Mouse (Mus musculus) hematopoietic stem cell, adult 5-6 weeks (primary cell): ENCODE data around the gene Ddost. TPM values are rescaled to one million over a fixed set of nuclear protein-coding genes. Genes with fewer than 3 reads are reported as not detected.

Experiments
- ATAC-seq, 2 experiments: fragments of 125-278 bp in 1 of 2; replicated peaks in 1 of 2; 2 replicates each; pipeline ENCODE4 v1.8.0; 2016 to 2017; ENCODE audit warnings: inconsistent platforms in 2 of 2, mild to moderate bottlenecking in 2 of 2, moderate number of reproducible peaks in 2 of 2, low read depth in 1 of 2, moderate TSS enrichment in 1 of 2; ENCODE audit not compliant: low FRiP score in 2 of 2, poor library complexity in 2 of 2, severe bottlenecking in 2 of 2, insufficient read depth in 1 of 2, low TSS enrichment in 1 of 2
- total RNA-seq: library from RNA; stranded (forward); fragments of 172-1452, 232-1000 nt; gene quantifications from 2 replicates; pipeline ENCODE4 v1.2.3, GENCODE M21; 2017

The Ddost gene
- total RNA-seq = 95.1 and 97.5 TPM in 2 replicates

GRCm38 (mm10) chr4:138304340-138305104, at the start of gene Ddost:
Gene Ddost (plus strand): TSS chr4:138304730.
- ATAC-seq = peak; percentile 97 to 99

- ATAC-seq = peak; percentile 74 to 76
Measured at GRCm38 (mm10) chr4:138257116-138257687, 47.3 kb upstream of the Ddost start.

DNA sequence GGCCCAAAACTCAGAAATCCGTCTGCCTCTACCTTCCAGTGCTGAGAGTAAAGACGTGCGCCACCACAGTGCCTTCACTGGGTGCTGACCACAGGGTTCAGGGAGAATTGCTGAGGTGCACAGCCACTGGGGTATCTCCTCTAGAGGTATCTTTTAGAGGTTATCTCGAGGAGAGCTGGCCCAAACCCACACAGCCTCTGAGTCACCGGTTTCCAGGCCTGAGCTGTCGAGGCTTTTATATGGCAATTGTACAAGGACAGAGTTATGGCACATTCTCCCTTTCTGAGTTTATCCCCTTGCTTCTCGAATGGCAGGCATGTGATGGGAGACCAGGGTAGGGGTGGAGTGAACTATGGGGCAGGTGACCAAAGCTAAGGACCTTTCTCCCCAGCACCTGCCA, 45.9 kb upstream of the Ddost start:
- ATAC-seq = no peak

DNA sequence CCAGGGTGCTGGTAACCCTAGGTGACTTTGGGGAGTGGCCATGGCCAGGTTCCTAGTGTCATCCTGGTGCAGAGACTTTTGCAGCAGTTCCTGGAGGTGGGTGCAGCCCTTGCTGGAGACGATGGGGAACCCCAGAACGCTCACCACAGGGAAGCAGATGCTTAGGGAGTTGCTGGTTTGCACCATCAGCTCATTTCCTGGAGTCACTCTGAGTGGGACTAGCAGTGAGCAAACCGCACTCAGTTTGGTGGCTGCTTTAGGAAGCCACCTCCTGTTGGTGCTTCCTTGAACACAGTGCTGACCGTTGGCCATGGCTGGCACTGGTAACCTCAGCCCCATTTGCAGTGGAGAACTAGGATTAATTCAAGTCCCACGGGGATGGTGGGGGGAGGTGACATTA, 45.0 kb upstream of the Ddost start:
- peak; percentile 29 to 43 for ATAC-seq

GRCm38 (mm10) chr4:138261843-138262681, 42.5 kb upstream of the Ddost start:
- peak; percentile 23 to 54 for ATAC-seq

DNA sequence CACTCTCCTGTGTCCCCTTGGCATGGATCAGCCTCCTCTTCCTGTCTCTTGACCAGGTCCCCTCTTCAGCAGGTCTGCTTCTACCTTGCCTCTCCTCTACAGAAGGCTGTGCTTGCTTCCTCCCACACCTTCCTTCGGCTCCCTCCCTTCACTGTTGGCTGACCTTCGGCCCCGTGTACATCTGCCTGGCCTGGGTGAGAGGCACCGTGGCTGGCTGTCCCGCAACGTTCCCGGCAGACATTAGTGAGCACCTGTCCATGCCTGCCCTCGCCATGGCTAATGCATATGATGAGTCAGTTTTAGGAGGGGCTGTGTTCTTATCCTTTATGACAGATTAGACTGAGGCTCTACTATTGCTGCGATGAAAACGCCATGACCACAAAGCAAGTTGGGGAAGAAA, 36.7 kb upstream of the Ddost start:
- no peak for ATAC-seq

DNA sequence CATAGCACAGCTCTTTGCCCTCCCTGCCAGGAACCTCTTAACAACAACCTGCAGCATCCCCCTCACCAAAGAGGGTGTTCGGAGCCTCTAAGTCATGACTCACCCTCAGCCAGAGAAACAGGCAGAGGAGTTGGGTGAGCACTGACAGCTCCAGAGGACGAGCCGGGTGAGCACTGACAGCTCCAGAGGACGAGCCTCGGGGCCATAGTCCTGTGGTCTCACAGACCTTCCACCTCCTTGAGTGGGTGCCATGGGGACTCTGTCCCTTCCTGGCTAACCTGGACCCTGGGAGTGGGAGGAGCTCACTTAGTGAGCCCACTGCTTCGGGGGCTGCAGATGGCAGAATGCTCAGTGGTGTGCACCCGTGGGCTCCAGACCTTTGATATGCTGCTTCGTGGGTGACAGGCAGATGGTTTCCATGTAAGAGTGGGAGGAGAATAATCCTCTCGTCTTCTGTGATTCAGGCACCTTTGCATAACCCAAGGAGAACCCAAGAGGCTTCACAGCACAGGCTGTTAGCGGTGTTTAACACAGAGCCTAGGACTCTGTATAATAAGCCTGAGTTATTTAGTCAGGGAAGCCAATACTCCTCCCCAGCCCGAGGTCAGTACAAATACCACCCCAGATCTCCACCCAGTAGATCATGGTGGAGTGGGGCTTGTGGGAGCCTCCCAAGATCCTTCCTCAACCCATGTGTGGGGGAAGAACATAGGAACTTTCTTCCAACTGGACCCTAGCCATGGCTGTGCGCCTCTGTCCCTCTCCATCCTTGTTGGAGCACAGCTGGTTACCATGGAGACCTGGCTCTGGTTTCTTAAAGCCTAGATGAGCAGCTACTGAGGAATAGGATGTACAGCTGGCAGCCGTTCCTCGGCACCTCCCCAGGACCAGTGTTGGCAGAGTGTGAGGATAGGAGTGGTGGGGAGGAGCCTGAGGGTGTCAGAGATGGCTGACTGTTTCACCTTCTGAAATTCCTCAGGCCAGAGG, 32.2 kb upstream of the Ddost start:
- no peak for ATAC-seq

DNA sequence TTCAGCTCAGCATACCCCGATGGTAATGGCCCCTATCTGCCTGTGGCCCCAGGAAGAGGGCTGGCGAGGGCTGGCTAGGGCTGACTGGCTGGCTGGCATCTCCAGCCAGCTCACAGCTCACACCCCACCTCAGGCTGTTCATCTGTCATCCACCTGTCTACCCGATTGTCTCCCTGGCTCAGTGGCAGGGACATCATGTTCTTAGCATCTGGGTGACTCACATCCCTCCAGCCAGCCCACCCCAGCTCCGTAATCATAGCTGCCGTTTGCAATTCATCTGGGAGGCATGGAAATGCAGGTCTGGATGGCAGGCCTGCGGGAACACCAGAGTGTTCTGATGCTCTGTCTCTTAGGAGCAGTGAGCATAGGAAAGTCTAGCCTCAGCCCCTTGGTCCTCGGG, 26.2 kb upstream of the Ddost start:
- ATAC-seq = no peak

DNA sequence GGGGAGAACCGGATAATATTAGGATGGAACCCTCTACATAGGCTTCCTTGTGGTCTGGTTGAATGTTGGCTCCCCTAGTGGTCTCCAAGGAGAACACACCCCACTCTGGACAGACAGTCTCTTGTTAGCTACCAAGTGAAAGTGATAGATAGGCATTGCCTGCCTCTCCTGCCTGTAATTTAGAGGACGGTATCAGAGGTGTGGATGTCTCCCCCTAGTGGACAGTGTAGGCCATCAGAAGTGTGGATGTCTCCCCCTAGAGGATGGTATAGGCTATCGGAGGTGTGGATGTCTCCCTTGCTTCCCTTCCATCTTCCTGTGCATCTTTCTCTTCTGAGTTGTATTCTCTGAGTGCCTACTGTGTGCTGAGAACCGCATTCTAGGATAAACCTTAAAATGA, 21.7 kb upstream of the Ddost start:
- ATAC-seq = peak; percentile 97

- ATAC-seq = no peak
Measured at GRCm38 (mm10) chr4:138286411-138286810, 18.1 kb upstream of the Ddost start.

DNA sequence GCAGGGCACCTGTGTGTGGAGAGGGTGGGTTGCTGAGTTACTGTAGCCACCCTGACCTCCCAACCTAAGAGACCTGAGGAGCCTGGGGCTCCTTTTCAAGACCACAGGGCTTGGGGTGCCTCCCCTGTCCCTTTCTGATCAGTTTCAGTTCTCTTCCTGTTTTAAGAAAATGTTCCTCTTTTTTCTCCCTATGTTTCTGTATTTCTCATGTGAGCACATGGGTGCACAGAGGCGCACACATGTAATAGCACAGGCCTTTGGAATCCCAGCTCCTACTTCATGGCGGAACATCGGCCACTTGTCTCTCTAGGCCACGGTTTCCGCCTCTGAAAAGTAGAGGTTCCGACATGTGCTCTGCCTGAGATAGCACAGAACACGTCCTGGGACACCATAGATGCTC, 15.8 kb upstream of the Ddost start:
- ATAC-seq = no peak

GRCm38 (mm10) chr4:138292028-138292427, 12.5 kb upstream of the Ddost start:
- ATAC-seq = no peak

GRCm38 (mm10) chr4:138293261-138293948, 11.1 kb upstream of the Ddost start:
- no peak for ATAC-seq

DNA sequence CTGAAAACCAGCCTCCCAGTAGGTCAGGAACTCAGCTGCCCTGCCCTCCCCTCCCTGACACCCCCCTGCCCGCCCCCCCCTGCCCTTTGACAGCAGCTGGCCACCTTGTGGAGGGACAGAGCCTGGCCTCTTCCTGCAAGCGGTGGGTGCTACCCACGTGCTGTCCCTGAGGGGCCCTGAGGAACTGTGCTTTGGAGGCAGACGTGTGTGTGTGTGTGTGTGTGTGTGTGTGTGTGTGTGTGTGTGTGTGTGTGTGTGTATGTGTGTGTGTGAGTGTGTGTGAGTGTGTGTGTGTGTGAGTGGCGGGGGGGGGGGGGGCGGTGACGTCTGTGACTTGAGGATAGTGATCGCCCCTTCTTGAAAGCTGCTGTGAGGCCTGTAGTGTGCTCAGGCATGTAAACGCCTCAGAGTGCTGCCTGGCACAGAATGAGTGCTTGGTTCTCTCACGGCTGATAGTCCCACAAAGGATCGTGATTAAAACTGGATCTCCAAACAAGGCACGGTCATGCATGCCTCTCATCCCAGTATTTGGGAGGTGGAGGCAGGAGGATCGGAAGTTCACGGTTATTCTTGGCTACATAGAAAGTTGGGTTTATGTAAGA, 10.5 kb upstream of the Ddost start:
- ATAC-seq = no peak

- ATAC-seq = no peak
Measured at GRCm38 (mm10) chr4:138301271-138301780, 3.2 kb upstream of the Ddost start.

DNA sequence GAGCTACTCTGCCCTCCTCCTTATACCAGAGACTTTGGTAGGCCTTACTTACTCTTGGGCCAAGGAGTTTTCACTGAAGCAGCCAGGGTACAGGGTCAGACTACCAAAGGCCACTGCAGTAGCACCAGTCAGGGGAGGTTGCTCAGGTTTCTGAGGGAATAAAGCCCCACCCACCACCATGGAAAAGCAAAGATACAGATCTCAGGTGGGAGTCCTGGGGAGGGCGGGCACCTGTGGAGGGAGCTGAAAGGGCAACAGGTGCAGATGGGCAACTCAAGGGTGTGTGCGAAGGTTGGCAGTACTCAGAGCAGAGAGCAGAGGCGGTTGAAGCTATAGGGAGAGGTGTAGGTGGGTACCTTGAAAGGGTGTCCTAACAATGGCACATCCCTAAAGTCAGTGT, 1.5 kb upstream of the Ddost start:
- no peak for ATAC-seq
